Mouse (Mus musculus) forebrain, embryonic 13.5 days (tissue): ENCODE measurements around the gene Amigo1. TPM values are rescaled to one million over a fixed set of nuclear protein-coding genes. Genes with fewer than 3 reads are reported as not detected.

Experiments
- ATAC-seq: fragments of 200-750 bp; cut with Nextera tagmentation; 2 replicates; pipeline ENCODE4 v1.8.0; 2017
- H3K27ac ChIP-seq: fragments of 300-500 bp; sonication (generic); 2 replicates; pipeline ENCODE4 v1.5.1; 2015; ENCODE audit warnings: inconsistent platforms, mild to moderate bottlenecking, moderate library complexity
- H3K27me3 ChIP-seq: fragments of 300-500 bp; sonication (generic); 2 replicates; pipeline ENCODE4 v1.6.1; 2015; ENCODE audit warnings: mild to moderate bottlenecking, inconsistent platforms
- H3K36me3 ChIP-seq: fragments of 300-500 bp; sonication (generic); 2 replicates; pipeline ENCODE4 v1.6.1; 2015; ENCODE audit warnings: mild to moderate bottlenecking, inconsistent platforms; ENCODE audit not compliant: poor library complexity, severe bottlenecking
- H3K4me1 ChIP-seq: fragments of 300-500 bp; sonication (generic); 2 replicates; pipeline ENCODE4 v1.6.1; 2015; ENCODE audit warnings: inconsistent platforms
- H3K4me2 ChIP-seq: fragments of 300-500 bp; sonication (generic); 2 replicates; pipeline ENCODE4 v1.6.1; 2015; ENCODE audit warnings: inconsistent platforms, mild to moderate bottlenecking, moderate library complexity
- H3K4me3 ChIP-seq: fragments of 300-500 bp; sonication (generic); 2 replicates; pipeline ENCODE4 v1.5.1; 2015; ENCODE audit warnings: mild to moderate bottlenecking, inconsistent platforms
- H3K9ac ChIP-seq: fragments of 300-500 bp; sonication (generic); 2 replicates; pipeline ENCODE4 v1.6.1; 2015; ENCODE audit warnings: mild to moderate bottlenecking, inconsistent platforms
- H3K9me3 ChIP-seq: fragments of 300-500 bp; sonication (generic); replicated peaks from 2 replicates; pipeline ENCODE4 v1.6.1; 2016; ENCODE audit warnings: inconsistent platforms
- WGBS: fragments of 180-500 bp; shearing (Covaris S2); methylation state at CpG from one replicate; pipeline ENCODE4 v1.1.7; 2015; 5-methylcytosine and 5-hydroxymethylcytosine counted together
- polyA plus RNA-seq: library from polyadenylated mRNA; unstranded; fragments of >200 nt; fragmentation: Nextera tagmentation; extraction: Ambion mirVana; gene quantifications from 2 replicates; pipeline ENCODE4 v1.2.1, GENCODE M21; 2015

Gene Amigo1
- polyA plus RNA-seq, 1 experiment from 2014 or later = 6.4 TPM

GRCm38 (mm10) chr3:108164807-108165206, 21.3 kb upstream of the Amigo1 start:
- Histone ChIP-seq H3K27me3 (no peaks in the 10 kb centered on the region), H3K4me1 (peaks cover 44% of the 10 kb centered on the region), H3K4me2 (peak overlapping the region; percentile 53), H3K27ac (no peak overlapping the region), H3K9me3 (no peaks in the 10 kb centered on the region), H3K4me3 (peak overlapping the region; percentile 17), H3K9ac (peak overlapping the region; percentile 50), H3K36me3 (no peaks in the 10 kb centered on the region)
- ATAC-seq = peak; percentile 66
- WGBS = 17% methylated on average over 9 of the region's 9 CpGs

- WGBS = 19% methylated on average over 10 of the region's 10 CpGs
- Histone ChIP-seq H3K9ac (0 out of 2 replicates have a peak overlapping the region, but pooled peaks have one; percentile 26), H3K4me2 (peak overlapping the region; percentile 53)
Observed at GRCm38 (mm10) chr3:108165532-108166315, 20.4 kb upstream of the Amigo1 start.

GRCm38 (mm10) chr3:108166486-108167211, 19.5 kb upstream of the Amigo1 start:
- peak; percentile 78 for ATAC-seq
- H3K4me1 ChIP-seq = peaks cover 44% of the 10 kb centered on the region
- no peaks in the 10 kb centered on the region for H3K36me3 ChIP-seq
- no peaks in the 10 kb centered on the region for H3K27me3 ChIP-seq
- H3K9me3 ChIP-seq = no peaks in the 10 kb centered on the region
- H3K4me3 ChIP-seq = no peak overlapping the region
- H3K27ac ChIP-seq = peak overlapping the region; percentile 58
- H3K9ac ChIP-seq = peak overlapping the region; percentile 26; the same call in 1 of the 2 replicates
- 2% methylated on average over 9 of the region's 11 CpGs for WGBS
- H3K4me2 ChIP-seq = peak overlapping the region; percentile 14

More at GRCm38 (mm10) chr3:108165532-108166315, 20.4 kb upstream of the Amigo1 start:
- Histone ChIP-seq H3K27ac (peak overlapping the region; percentile 58), H3K4me1 (peaks cover 44% of the 10 kb centered on the region), H3K36me3 (no peaks in the 10 kb centered on the region), H3K27me3 (no peaks in the 10 kb centered on the region), H3K9me3 (no peaks in the 10 kb centered on the region), H3K4me3 (no peak overlapping the region)
- ATAC-seq = peak; percentile 22

- H3K9me3 ChIP-seq = no peaks in the 10 kb centered on the region
- WGBS = 37% methylated on average over 14 of the region's 14 CpGs
- H3K4me3 ChIP-seq = no peak overlapping the region
- H3K4me2 ChIP-seq = no peak overlapping the region
- ATAC-seq = no peak
- no peaks in the 10 kb centered on the region for H3K36me3 ChIP-seq
- no peak overlapping the region for H3K9ac ChIP-seq
- no peaks in the 10 kb centered on the region for H3K27me3 ChIP-seq
- H3K4me1 ChIP-seq = peaks cover 44% of the 10 kb centered on the region
- H3K27ac ChIP-seq = no peak overlapping the region
Observed at GRCm38 (mm10) chr3:108167499-108167898, 18.6 kb upstream of the Amigo1 start.

- no peak for ATAC-seq
- H3K27ac ChIP-seq = no peak overlapping the region
Observed at GRCm38 (mm10) chr3:108169199-108169598, 16.9 kb upstream of the Amigo1 start.

GRCm38 (mm10) chr3:108174672-108175531, 11.2 kb upstream of the Amigo1 start:
- H3K9ac ChIP-seq = peak overlapping the region; percentile 51; the same call in 1 of the 2 replicates
- no peaks in the 10 kb centered on the region for H3K27me3 ChIP-seq
- peak; percentile 97 for ATAC-seq
- H3K36me3 ChIP-seq = no peaks in the 10 kb centered on the region
- peak overlapping the region; percentile 91 for H3K27ac ChIP-seq
- H3K9me3 ChIP-seq = no peaks in the 10 kb centered on the region
- H3K4me3 ChIP-seq = no peak overlapping the region
- peaks cover 24% of the 10 kb centered on the region for H3K4me1 ChIP-seq
- WGBS = 6% methylated on average over 14 of the region's 14 CpGs
- peak overlapping the region; percentile 47 for H3K4me2 ChIP-seq

More at GRCm38 (mm10) chr3:108169199-108169598, 16.9 kb upstream of the Amigo1 start:
- no peaks in the 10 kb centered on the region for H3K27me3 ChIP-seq
- no peak overlapping the region for H3K4me2 ChIP-seq
- no peaks in the 10 kb centered on the region for H3K9me3 ChIP-seq
- no peak overlapping the region for H3K4me3 ChIP-seq
- 52% methylated on average over 3 of the region's 3 CpGs for WGBS
- H3K4me1 ChIP-seq = peaks cover 51% of the 10 kb centered on the region
- no peak overlapping the region for H3K9ac ChIP-seq
- H3K36me3 ChIP-seq = no peaks in the 10 kb centered on the region

GRCm38 (mm10) chr3:108178756-108179715, 7.1 kb upstream of the Amigo1 start:
- Histone ChIP-seq H3K4me1 (peaks cover 19% of the 10 kb centered on the region), H3K36me3 (no peaks in the 10 kb centered on the region), H3K9ac (no peak overlapping the region), H3K4me2 (no peak overlapping the region), H3K4me3 (no peak overlapping the region), H3K9me3 (no peaks in the 10 kb centered on the region), H3K27ac (no peak overlapping the region), H3K27me3 (0 out of 2 replicates have a peak, but pooled peaks cover under 1% of the 10 kb centered on the region)
- WGBS = 83% methylated on average over 7 of the region's 7 CpGs
- ATAC-seq = no peak

GRCm38 (mm10) chr3:108180514-108180913, 5.6 kb upstream of the Amigo1 start:
- WGBS = 17% methylated on average over 2 of the region's 2 CpGs
- no peak for ATAC-seq
- Histone ChIP-seq H3K4me2 (no peak overlapping the region), H3K27me3 (peaks cover 11% of the 10 kb centered on the region), H3K9me3 (no peaks in the 10 kb centered on the region), H3K4me1 (peaks cover 8% of the 10 kb centered on the region), H3K9ac (no peak overlapping the region), H3K36me3 (no peaks in the 10 kb centered on the region), H3K4me3 (no peak overlapping the region), H3K27ac (no peak overlapping the region)

- Histone ChIP-seq H3K4me3 (no peak overlapping the region), H3K9me3 (no peaks in the 10 kb centered on the region), H3K4me2 (no peak overlapping the region), H3K27me3 (peaks cover 11% of the 10 kb centered on the region), H3K36me3 (peaks cover 17% of the 10 kb centered on the region), H3K27ac (no peak overlapping the region), H3K9ac (no peak overlapping the region), H3K4me1 (peaks cover 34% of the 10 kb centered on the region)
- 70% methylated on average over 3 of the region's 3 CpGs for WGBS
- no peak for ATAC-seq
Observed at GRCm38 (mm10) chr3:108184742-108185141, 1.4 kb upstream of the Amigo1 start.

GRCm38 (mm10) chr3:108185460-108186097, 556 bp upstream of the Amigo1 start:
- Histone ChIP-seq H3K4me1 (peaks cover 38% of the 10 kb centered on the region), H3K9ac (peak overlapping the region; percentile 78), H3K4me3 (peak overlapping the region; percentile 79), H3K36me3 (peaks cover 18% of the 10 kb centered on the region), H3K9me3 (no peaks in the 10 kb centered on the region), H3K27ac (no peak overlapping the region), H3K4me2 (peak overlapping the region; percentile 81), H3K27me3 (peaks cover 11% of the 10 kb centered on the region)
- ATAC-seq = peak; percentile 41; the same call in 1 of the 2 replicates
- WGBS = 3% methylated on average over 16 of the region's 16 CpGs
